Mouse (Mus musculus) heart, postnatal 0 days (tissue): Measurements from ENCODE around the gene Ano8. TPM values are rescaled to one million over a fixed set of nuclear protein-coding genes. Genes with fewer than 3 reads are reported as not detected.
"Not testable (repeated sequence)": the region's sequence is repeated elsewhere in the genome, so short reads cannot be mapped to it uniquely, and the experiment has no call there.

ENCODE experiments used
- ATAC-seq: fragments of 200-750 bp; cut with Nextera tagmentation; 2 replicates; pipeline ENCODE4 v1.8.0; 2017; ENCODE audit warnings: low read depth, moderate number of reproducible peaks, moderate library complexity; ENCODE audit not compliant: insufficient read depth
- DNase-seq: peaks from one replicate; pipeline ENCODE4 v3.0.0-alpha.2; 2016; ENCODE audit warnings: low spot score
- H3K27ac ChIP-seq: fragments of 300-500 bp; sonication (generic); 2 replicates; pipeline ENCODE4 v1.5.1; 2014; ENCODE audit warnings: low read depth, mild to moderate bottlenecking
- H3K27me3 ChIP-seq: fragments of 300-500 bp; sonication (generic); 2 replicates; pipeline ENCODE4 v1.6.1; 2014; ENCODE audit warnings: low read length, mixed read lengths; ENCODE audit not compliant: control insufficient read depth, insufficient read depth
- H3K36me3 ChIP-seq: fragments of 300-500 bp; sonication (generic); replicated peaks from 2 replicates; pipeline ENCODE4 v1.6.1; 2014; ENCODE audit warnings: low read length, mixed read lengths; ENCODE audit not compliant: control insufficient read depth, insufficient read depth
- H3K4me1 ChIP-seq: fragments of 300-500 bp; sonication (generic); 2 replicates; pipeline ENCODE4 v1.6.1; 2014; ENCODE audit warnings: antibody characterized with exemption; ENCODE audit not compliant: control insufficient read depth, insufficient read depth
- H3K4me2 ChIP-seq: fragments of 300-500 bp; sonication (generic); 2 replicates; pipeline ENCODE4 v1.6.1; 2014; ENCODE audit warnings: low read depth, mild to moderate bottlenecking, low read length, moderate library complexity
- H3K4me3 ChIP-seq: fragments of 300-500 bp; sonication (generic); 2 replicates; pipeline ENCODE4 v1.5.1; 2014; ENCODE audit warnings: low read depth, low read length
- H3K9ac ChIP-seq: fragments of 300-500 bp; sonication (generic); replicated peaks from 2 replicates; pipeline ENCODE4 v1.6.1; 2014; ENCODE audit warnings: low read depth, low read length, mixed read lengths
- H3K9me3 ChIP-seq: fragments of 300-500 bp; sonication (generic); replicated peaks from 2 replicates; pipeline ENCODE4 v1.6.1; 2016; ENCODE audit warnings: low read length; ENCODE audit not compliant: control insufficient read depth
- CTCF ChIP-seq: IDR thresholded peaks from 2 replicates; pipeline ENCODE4 v1.5.1; 2016; ENCODE audit warnings: antibody characterized with exemption, control low read depth, low read depth
- EP300 ChIP-seq: IDR thresholded peaks from 2 replicates; pipeline ENCODE4 v1.6.1; 2016; ENCODE audit warnings: antibody characterized with exemption, low read depth
- WGBS: fragments of 180-500 bp; shearing (Covaris S2); extraction: QIAGEN DNeasy Blood & Tissue Kit; methylation state at CpG from one replicate; pipeline ENCODE4 v1.1.7; 2014; 5-methylcytosine and 5-hydroxymethylcytosine counted together
- polyA plus RNA-seq: library from polyadenylated mRNA; unstranded; fragments of >200 nt; fragmentation: Nextera tagmentation; extraction: Ambion mirVana; gene quantifications from 2 replicates; pipeline ENCODE4 v1.2.1, GENCODE M21; 2015
- total RNA-seq: library from RNA; depleted of rRNA; stranded (reverse); fragments of >200 nt; gene quantifications from 2 replicates; pipeline ENCODE4 v1.2.3, GENCODE M21; 2014; ENCODE audit warnings: low replicate concordance

Gene Ano8
- total and polyA plus RNA-seq, 2 experiments from 2014 or later = 0.74 to 10.8 TPM

DNA sequence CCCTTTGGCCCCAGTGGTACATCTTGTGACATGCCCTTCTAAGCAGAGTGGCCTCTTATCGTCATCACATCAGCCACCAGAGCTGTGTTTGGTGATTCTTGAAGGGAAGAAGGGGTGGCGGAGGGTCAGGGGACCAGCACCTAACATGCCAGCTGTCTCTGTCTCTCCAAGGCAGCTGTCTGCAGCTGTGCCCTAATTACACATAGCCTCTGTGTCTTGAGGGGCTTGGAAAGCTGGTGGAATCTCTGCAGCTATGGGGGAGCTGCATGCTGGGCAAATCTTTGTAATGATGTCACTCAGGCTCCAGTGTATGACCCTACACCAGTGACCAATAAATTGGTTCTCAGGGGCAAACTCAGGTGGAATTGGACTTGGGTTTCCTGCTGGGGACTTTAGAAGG, 33.1 kb downstream of the Ano8 start:
- H3K27ac ChIP-seq = no peak overlapping the region
- DNase-seq (no peak), ATAC-seq (no peak)
- H3K9me3 ChIP-seq = no peaks in the 10 kb centered on the region
- 55% methylated on average over 2 of the region's 2 CpGs for WGBS
- TF ChIP-seq EP300 = no peak
- no peaks in the 10 kb centered on the region for H3K4me1 ChIP-seq
- H3K4me2 ChIP-seq = no peak overlapping the region
- H3K9ac ChIP-seq = no peak overlapping the region
- no peaks in the 10 kb centered on the region for H3K27me3 ChIP-seq
- H3K4me3 ChIP-seq = no peak overlapping the region
- H3K36me3 ChIP-seq = peaks cover under 1% of the 10 kb centered on the region; the same call in 1 of the 2 replicates

DNA sequence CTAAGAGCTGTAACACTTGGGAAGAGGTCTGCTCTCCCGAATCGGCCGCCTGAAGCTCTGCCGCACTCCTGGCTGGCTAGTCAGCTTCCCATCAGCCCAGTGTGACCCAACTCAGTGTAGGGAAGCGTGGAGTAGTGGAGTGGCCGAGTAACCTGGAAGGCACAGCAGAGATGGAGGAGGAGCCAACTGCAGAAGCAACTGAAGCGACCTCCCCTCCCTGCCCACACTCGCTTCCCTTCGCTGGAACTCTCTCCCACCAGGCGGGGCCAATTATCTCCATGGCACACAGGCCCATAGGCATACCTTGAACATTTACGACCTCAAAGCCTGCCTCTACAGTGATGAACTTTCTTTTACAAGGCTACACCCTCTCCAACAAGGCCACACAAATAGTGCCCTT, 34.0 kb downstream of the Ano8 start:
- DNase-seq = no peak
- Histone ChIP-seq H3K27ac (no peak overlapping the region), H3K4me1 (no peaks in the 10 kb centered on the region), H3K4me2 (no peak overlapping the region), H3K36me3 (no peaks in the 10 kb centered on the region; the same call in 1 of the 2 replicates), H3K9me3 (no peaks in the 10 kb centered on the region), H3K4me3 (no peak overlapping the region), H3K9ac (no peak overlapping the region), H3K27me3 (no peaks in the 10 kb centered on the region)
- 48% methylated on average over 11 of the region's 11 CpGs for WGBS
- TF ChIP-seq EP300 (no peak), CTCF (no peak)
- no peak for ATAC-seq

DNA sequence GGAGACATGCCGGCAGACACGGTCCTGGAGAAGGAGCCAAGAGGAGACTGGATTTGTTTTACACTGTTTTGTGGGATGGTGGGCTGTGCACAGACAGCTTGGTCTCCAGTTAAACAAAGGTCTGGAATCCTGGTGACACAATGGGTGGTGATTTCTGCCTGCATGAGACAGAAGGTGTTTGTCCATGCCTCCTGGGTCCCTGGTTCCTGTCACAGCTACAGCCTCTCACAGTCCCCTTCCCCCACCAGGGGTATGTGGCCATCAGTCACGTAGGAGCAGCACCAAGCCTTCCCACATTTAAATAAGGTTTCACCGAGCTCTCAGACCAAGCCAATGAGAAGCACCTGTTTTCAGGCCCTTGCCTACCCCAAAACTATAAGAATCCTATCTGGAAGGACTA, 34.4 kb downstream of the Ano8 start:
- no peak for DNase-seq
- Histone ChIP-seq H3K4me3 (no peak overlapping the region), H3K4me1 (no peaks in the 10 kb centered on the region)

DNA sequence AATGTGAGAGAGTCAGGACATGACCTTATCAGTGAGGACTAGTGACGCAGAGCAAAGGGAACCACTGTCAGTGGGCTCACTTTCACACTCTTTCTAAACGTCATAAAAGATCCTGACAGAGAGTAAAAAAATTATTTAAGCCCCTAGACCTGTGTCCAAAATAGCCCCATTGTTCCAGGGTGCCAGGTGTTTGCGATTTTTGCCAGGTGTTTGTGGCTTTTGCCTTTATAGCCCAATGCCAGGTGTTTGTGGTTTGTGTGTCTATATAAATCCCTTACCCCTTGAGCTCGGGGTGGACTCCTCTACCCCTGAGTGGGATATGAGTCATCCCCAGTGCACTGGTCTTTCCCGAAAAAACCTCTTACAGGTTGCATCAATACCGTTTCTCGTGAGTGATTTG, 40.7 kb downstream of the Ano8 start:
- Histone ChIP-seq H3K36me3 (no peaks in the 10 kb centered on the region), H3K4me2 (no peak overlapping the region), H3K27ac (no peak overlapping the region), H3K27me3 (0 out of 2 replicates have a peak, but pooled peaks cover 9% of the 10 kb centered on the region), H3K4me3 (no peak overlapping the region), H3K9ac (no peak overlapping the region), H3K9me3 (no peaks in the 10 kb centered on the region), H3K4me1 (no peaks in the 10 kb centered on the region)
- DNase-seq = no peak
- WGBS = 66% methylated on average over 7 of the region's 7 CpGs
- no peak for ATAC-seq
- TF ChIP-seq CTCF = no peak
- TF ChIP-seq EP300 = no peak

More for the DNA sequence above, 34.4 kb downstream of the Ano8 start:
- WGBS = 54% methylated on average over 4 of the region's 4 CpGs
- H3K27me3 ChIP-seq = no peaks in the 10 kb centered on the region
- H3K27ac ChIP-seq = no peak overlapping the region
- TF ChIP-seq EP300 = no peak
- TF ChIP-seq CTCF = no peak
- H3K36me3 ChIP-seq = no peaks in the 10 kb centered on the region
- H3K9me3 ChIP-seq = no peaks in the 10 kb centered on the region
- H3K9ac ChIP-seq = no peak overlapping the region
- H3K4me2 ChIP-seq = no peak overlapping the region
- no peak for ATAC-seq

- H3K9ac ChIP-seq = no peak overlapping the region
- 0% methylated on average over 7 of the region's 7 CpGs for WGBS
- DNase-seq = peak; percentile 82
- no peak overlapping the region for H3K4me2 ChIP-seq
- no peak overlapping the region for H3K4me3 ChIP-seq
- H3K4me1 ChIP-seq = no peaks in the 10 kb centered on the region
- TF ChIP-seq EP300 = no peak
- TF ChIP-seq CTCF = peak; percentile 84
- ATAC-seq = no peak
- H3K9me3 ChIP-seq = no peaks in the 10 kb centered on the region
- no peaks in the 10 kb centered on the region for H3K36me3 ChIP-seq
- 0 out of 2 replicates have a peak, but pooled peaks cover 9% of the 10 kb centered on the region for H3K27me3 ChIP-seq
- no peak overlapping the region for H3K27ac ChIP-seq
These were observed 44.4 kb downstream of the Ano8 start for GRCm38 (mm10) chr8:71441404-71441803.

DNA sequence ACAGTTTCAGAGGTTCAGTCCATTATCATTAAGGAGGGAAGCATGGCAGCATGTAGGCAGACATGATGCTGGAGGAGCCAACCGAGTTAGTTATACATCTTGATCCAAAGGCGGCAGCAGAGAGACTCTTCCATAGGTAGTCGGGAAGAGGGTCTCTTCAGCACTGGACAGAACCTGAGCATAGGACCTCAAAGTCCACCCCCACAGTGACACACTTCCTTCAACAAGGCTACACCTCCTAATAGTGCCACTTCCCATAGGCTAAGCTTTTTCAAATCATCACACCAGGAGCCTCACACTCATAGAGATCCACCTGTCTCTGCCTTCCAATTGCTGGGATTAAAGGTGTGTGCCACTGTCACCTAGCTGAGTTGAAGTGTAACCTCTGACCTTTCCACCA, 48.7 kb downstream of the Ano8 start:
- Histone ChIP-seq H3K27ac (no peak overlapping the region), H3K4me1 (no peaks in the 10 kb centered on the region), H3K9me3 (no peaks in the 10 kb centered on the region), H3K27me3 (0 out of 2 replicates have a peak, but pooled peaks cover 2% of the 10 kb centered on the region), H3K36me3 (no peaks in the 10 kb centered on the region), H3K4me2 (no peak overlapping the region), H3K9ac (no peak overlapping the region), H3K4me3 (no peak overlapping the region)
- TF ChIP-seq EP300 = no peak
- TF ChIP-seq CTCF = no peak
- no peak for ATAC-seq
- 38% methylated on average over 3 of the region's 3 CpGs for WGBS
- no peak for DNase-seq

- WGBS = 59% methylated on average over 1 of the region's 1 CpGs
- DNase-seq, H3K27me3 ChIP-seq, ATAC-seq, H3K4me3 ChIP-seq, H3K4me2 ChIP-seq, H3K4me1 ChIP-seq, H3K9ac ChIP-seq, H3K27ac ChIP-seq, H3K9me3 ChIP-seq, H3K36me3 ChIP-seq: not testable (repeated sequence)
These were observed 52.8 kb downstream of the Ano8 start for GRCm38 (mm10) chr8:71432935-71433334.
